Mouse (Mus musculus): ENCODE measurements around the gene Smyd2. TPM values are rescaled to one million over a fixed set of nuclear protein-coding genes. Genes with fewer than 3 reads are reported as not detected.

Smyd2 gene
- polyA plus RNA-seq, 1 experiment = 91.0 TPM

DNA sequence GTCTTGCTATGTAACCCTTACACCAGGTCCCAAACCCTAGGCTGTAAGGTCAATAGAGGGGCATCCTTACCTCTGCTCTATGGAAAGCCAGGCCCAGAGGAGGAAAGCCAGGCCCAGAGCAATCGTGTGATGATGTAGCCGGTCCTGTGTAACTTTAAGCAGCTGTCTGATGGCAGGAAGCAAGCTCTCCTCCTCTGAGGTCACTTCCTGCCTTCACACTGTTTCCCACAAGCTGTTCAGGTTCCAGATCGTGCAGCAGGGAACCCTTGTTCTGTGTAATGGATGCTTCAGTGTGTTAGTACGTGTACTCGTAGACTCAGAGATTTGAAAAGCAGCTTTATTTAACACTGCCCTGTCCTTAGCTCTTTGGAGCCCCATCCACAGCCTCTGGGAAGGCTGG is 55.1 kb downstream of the Smyd2 start:
- H3K27me3 ChIP-seq (ENCODE audit: control insufficient read depth, insufficient read depth, insufficient read length) = no peaks in the 10 kb centered on the region
- no peaks in the 10 kb centered on the region for H3K79me2 ChIP-seq (ENCODE audit: control insufficient read depth, insufficient read depth)
- H3K36me3 ChIP-seq (ENCODE audit: control insufficient read depth, insufficient read depth) = peaks cover 56% of the 10 kb centered on the region
- no peak overlapping the region for H3ac ChIP-seq (ENCODE audit: control insufficient read depth, insufficient read length, low read depth)
- H3K79me3 ChIP-seq (ENCODE audit: low read depth) = no peaks in the 10 kb centered on the region
- H3K4me3 ChIP-seq (ENCODE audit: insufficient read depth, poor library complexity, severe bottlenecking) = no peak overlapping the region
- TF ChIP-seq MYOG (IDR thresholded peaks at IDR 0.05; ENCODE audit: control insufficient read depth, extremely low read depth, insufficient read length) (no peak), MAX (IDR thresholded peaks at IDR 0.05) (no peak), CEBPB (IDR thresholded peaks at IDR 0.05; ENCODE audit: low read depth) (no peak), USF1 (IDR thresholded peaks at IDR 0.05; ENCODE audit: low read depth) (no peak), MYOD1 (IDR thresholded peaks at IDR 0.05; ENCODE audit: control insufficient read depth, insufficient read length, low read depth) (no peak)

DNA sequence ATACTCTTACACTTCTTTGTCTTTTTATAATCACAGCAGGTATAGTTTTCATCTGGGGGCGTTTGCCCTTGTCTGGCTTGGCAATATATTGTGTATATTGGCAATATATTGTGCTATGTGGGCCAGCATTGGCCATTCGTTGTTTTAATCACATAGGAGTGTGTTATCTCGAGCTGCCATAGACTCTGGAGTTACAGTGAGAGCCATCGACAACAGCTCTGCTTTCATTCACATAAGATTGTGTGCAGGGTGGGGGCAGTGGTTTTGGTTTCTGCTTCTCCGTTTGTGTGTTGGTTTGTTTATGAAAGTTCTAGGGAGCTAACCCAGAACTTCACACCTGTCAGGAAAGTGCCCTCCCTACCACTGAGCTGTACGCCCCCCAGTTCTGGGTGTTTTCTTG is 55.5 kb downstream of the Smyd2 start:
- no peaks in the 10 kb centered on the region for H3K27me3 ChIP-seq (ENCODE audit: control insufficient read depth, insufficient read depth, insufficient read length)
- TF ChIP-seq MYOD1 (IDR thresholded peaks at IDR 0.05; ENCODE audit: control insufficient read depth, insufficient read length, low read depth) (no peak), MYOG (IDR thresholded peaks at IDR 0.05; ENCODE audit: control insufficient read depth, extremely low read depth, insufficient read length) (no peak), USF1 (IDR thresholded peaks at IDR 0.05; ENCODE audit: low read depth) (no peak), CEBPB (IDR thresholded peaks at IDR 0.05; ENCODE audit: low read depth) (no peak), MAX (IDR thresholded peaks at IDR 0.05) (no peak), FOSL1 (IDR thresholded peaks at IDR 0.05; ENCODE audit: insufficient read depth, low read length, poor library complexity, severe bottlenecking) (no peak), CTCF (IDR thresholded peaks at IDR 0.05; ENCODE audit: control insufficient read depth, insufficient read depth, insufficient read length) (no peak)
- H3ac ChIP-seq (ENCODE audit: control insufficient read depth, insufficient read length, low read depth) = no peak overlapping the region
- no peaks in the 10 kb centered on the region for H3K79me2 ChIP-seq (ENCODE audit: control insufficient read depth, insufficient read depth)
- peaks cover 55% of the 10 kb centered on the region for H3K36me3 ChIP-seq (ENCODE audit: control insufficient read depth, insufficient read depth)
- H3K79me3 ChIP-seq (ENCODE audit: low read depth) = no peaks in the 10 kb centered on the region
- H3K4me3 ChIP-seq (ENCODE audit: insufficient read depth, poor library complexity, severe bottlenecking) = no peak overlapping the region

DNA sequence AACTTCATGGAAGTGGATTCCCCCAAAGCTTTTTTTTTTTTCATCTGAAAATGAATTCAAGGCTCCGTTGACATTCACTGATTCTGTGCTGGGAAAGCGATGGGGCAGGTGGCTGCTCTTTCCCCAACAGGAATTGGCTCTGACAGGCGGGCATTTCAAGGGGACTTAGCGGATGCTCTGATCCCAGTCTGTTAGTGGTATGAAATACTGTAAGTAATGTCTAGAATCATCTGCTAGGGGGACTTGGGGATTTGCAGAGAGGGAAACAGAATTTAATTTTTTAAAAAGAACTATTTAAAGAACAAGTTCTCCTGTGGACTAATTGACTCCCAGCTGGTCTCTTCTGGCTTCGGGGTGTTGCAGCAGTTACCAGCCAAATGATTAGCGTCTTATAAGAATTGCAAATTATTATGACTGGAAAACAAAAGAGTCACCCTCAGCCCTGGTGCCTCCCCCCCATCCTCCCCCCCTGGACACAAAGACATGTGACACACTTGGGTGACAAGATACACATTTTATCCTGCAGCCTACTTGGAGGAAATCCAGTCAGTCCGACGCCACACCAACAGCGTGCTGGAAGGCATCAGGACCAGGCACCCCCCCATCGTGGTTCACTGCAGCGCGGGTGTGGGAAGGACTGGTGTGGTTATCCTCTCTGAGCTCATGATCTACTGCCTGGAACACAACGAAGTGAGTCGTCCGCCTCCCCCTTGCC is 57.2 kb downstream of the Smyd2 start:
- H3K4me3 ChIP-seq (ENCODE audit: insufficient read depth, poor library complexity, severe bottlenecking) = no peak overlapping the region
- H3K79me2 ChIP-seq (ENCODE audit: control insufficient read depth, insufficient read depth) = no peaks in the 10 kb centered on the region
- no peaks in the 10 kb centered on the region for H3K79me3 ChIP-seq (ENCODE audit: low read depth)
- TF ChIP-seq MYOG (IDR thresholded peaks at IDR 0.05; ENCODE audit: control insufficient read depth, extremely low read depth, insufficient read length) (no peak), USF1 (IDR thresholded peaks at IDR 0.05; ENCODE audit: low read depth) (no peak), FOSL1 (IDR thresholded peaks at IDR 0.05; ENCODE audit: insufficient read depth, low read length, poor library complexity, severe bottlenecking) (no peak), CEBPB (IDR thresholded peaks at IDR 0.05; ENCODE audit: low read depth) (no peak), MAX (IDR thresholded peaks at IDR 0.05) (no peak), MYOD1 (IDR thresholded peaks at IDR 0.05; ENCODE audit: control insufficient read depth, insufficient read length, low read depth) (no peak)
- H3ac ChIP-seq (ENCODE audit: control insufficient read depth, insufficient read length, low read depth) = no peak overlapping the region
- no peaks in the 10 kb centered on the region for H3K27me3 ChIP-seq (ENCODE audit: control insufficient read depth, insufficient read depth, insufficient read length)
- peaks cover 47% of the 10 kb centered on the region for H3K36me3 ChIP-seq (ENCODE audit: control insufficient read depth, insufficient read depth)

GRCm38 (mm10) chr1:189864301-189864700 is 57.9 kb downstream of the Smyd2 start:
- H3K79me2 ChIP-seq (ENCODE audit: control insufficient read depth, insufficient read depth) = no peaks in the 10 kb centered on the region
- H3K79me3 ChIP-seq (ENCODE audit: low read depth) = no peaks in the 10 kb centered on the region
- no peak overlapping the region for H3K4me3 ChIP-seq (ENCODE audit: insufficient read depth, poor library complexity, severe bottlenecking)
- no peak overlapping the region for H3ac ChIP-seq (ENCODE audit: control insufficient read depth, insufficient read length, low read depth)
- no peaks in the 10 kb centered on the region for H3K27me3 ChIP-seq (ENCODE audit: control insufficient read depth, insufficient read depth, insufficient read length)
- TF ChIP-seq MYOD1 (IDR thresholded peaks at IDR 0.05; ENCODE audit: control insufficient read depth, insufficient read length, low read depth) (no peak), MYOG (IDR thresholded peaks at IDR 0.05; ENCODE audit: control insufficient read depth, extremely low read depth, insufficient read length) (no peak), CEBPB (IDR thresholded peaks at IDR 0.05; ENCODE audit: low read depth) (no peak), USF1 (IDR thresholded peaks at IDR 0.05; ENCODE audit: low read depth) (no peak), FOSL1 (IDR thresholded peaks at IDR 0.05; ENCODE audit: insufficient read depth, low read length, poor library complexity, severe bottlenecking) (no peak), CTCF (IDR thresholded peaks at IDR 0.05; ENCODE audit: control insufficient read depth, insufficient read depth, insufficient read length) (no peak), MAX (IDR thresholded peaks at IDR 0.05) (no peak)
- peaks cover 52% of the 10 kb centered on the region for H3K36me3 ChIP-seq (ENCODE audit: control insufficient read depth, insufficient read depth)

GRCm38 (mm10) chr1:189863727-189864126 is 58.4 kb downstream of the Smyd2 start:
- Histone ChIP-seq H3K79me2 (ENCODE audit: control insufficient read depth, insufficient read depth) (no peaks in the 10 kb centered on the region), H3K79me3 (ENCODE audit: low read depth) (no peaks in the 10 kb centered on the region), H3K27me3 (ENCODE audit: control insufficient read depth, insufficient read depth, insufficient read length) (no peaks in the 10 kb centered on the region), H3K4me3 (ENCODE audit: insufficient read depth, poor library complexity, severe bottlenecking) (no peak overlapping the region), H3ac (ENCODE audit: control insufficient read depth, insufficient read length, low read depth) (no peak overlapping the region), H3K36me3 (ENCODE audit: control insufficient read depth, insufficient read depth) (peaks cover 52% of the 10 kb centered on the region)
- no peak for TF ChIP-seq CEBPB (IDR thresholded peaks at IDR 0.05; ENCODE audit: low read depth)
- no peak for TF ChIP-seq MAX (IDR thresholded peaks at IDR 0.05)
- TF ChIP-seq MYOG (IDR thresholded peaks at IDR 0.05; ENCODE audit: control insufficient read depth, extremely low read depth, insufficient read length) = no peak
- TF ChIP-seq MYOD1 (IDR thresholded peaks at IDR 0.05; ENCODE audit: control insufficient read depth, insufficient read length, low read depth) = no peak
- no peak for TF ChIP-seq CTCF (IDR thresholded peaks at IDR 0.05; ENCODE audit: control insufficient read depth, insufficient read depth, insufficient read length)
- no peak for TF ChIP-seq USF1 (IDR thresholded peaks at IDR 0.05; ENCODE audit: low read depth)
- no peak for TF ChIP-seq FOSL1 (IDR thresholded peaks at IDR 0.05; ENCODE audit: insufficient read depth, low read length, poor library complexity, severe bottlenecking)

DNA sequence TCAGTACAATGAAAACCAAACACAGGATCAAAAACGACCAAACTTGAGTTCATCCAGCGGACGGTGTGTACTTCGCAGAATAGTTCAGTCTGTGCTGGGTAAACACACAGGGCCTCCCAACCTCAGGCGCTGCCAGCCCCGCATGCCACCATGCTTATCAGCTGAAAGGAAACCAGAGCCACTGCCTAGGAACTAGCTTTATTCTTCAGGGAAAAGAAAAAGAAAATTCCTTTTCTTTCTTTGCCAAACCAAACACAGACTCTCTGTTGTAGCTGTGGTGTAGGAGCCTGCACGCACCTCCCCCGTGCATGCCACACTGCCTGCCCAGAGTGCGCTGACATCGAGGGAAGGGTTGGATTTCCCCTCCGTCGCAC is 61.2 kb downstream of the Smyd2 start:
- no peaks in the 10 kb centered on the region for H3K79me2 ChIP-seq (ENCODE audit: control insufficient read depth, insufficient read depth)
- H3ac ChIP-seq (ENCODE audit: control insufficient read depth, insufficient read length, low read depth) = no peak overlapping the region
- no peaks in the 10 kb centered on the region for H3K27me3 ChIP-seq (ENCODE audit: control insufficient read depth, insufficient read depth, insufficient read length)
- no peak overlapping the region for H3K4me3 ChIP-seq (ENCODE audit: insufficient read depth, poor library complexity, severe bottlenecking)
- peaks cover 65% of the 10 kb centered on the region for H3K36me3 ChIP-seq (ENCODE audit: control insufficient read depth, insufficient read depth)
- H3K79me3 ChIP-seq (ENCODE audit: low read depth) = no peaks in the 10 kb centered on the region
- TF ChIP-seq MYOG (IDR thresholded peaks at IDR 0.05; ENCODE audit: control insufficient read depth, extremely low read depth, insufficient read length) = no peak
- no peak for TF ChIP-seq MYOD1 (IDR thresholded peaks at IDR 0.05; ENCODE audit: control insufficient read depth, insufficient read length, low read depth)
- TF ChIP-seq CTCF (IDR thresholded peaks at IDR 0.05; ENCODE audit: control insufficient read depth, insufficient read depth, insufficient read length) = no peak
- no peak for TF ChIP-seq USF1 (IDR thresholded peaks at IDR 0.05; ENCODE audit: low read depth)
- TF ChIP-seq MAX (IDR thresholded peaks at IDR 0.05) = no peak
- no peak for TF ChIP-seq FOSL1 (IDR thresholded peaks at IDR 0.05; ENCODE audit: insufficient read depth, low read length, poor library complexity, severe bottlenecking)
- no peak for TF ChIP-seq CEBPB (IDR thresholded peaks at IDR 0.05; ENCODE audit: low read depth)
